Mouse (Mus musculus) testis, adult 2 months (tissue): ENCODE measurements at regions not wholly inside any gene's neighbourhood (a gene's known extent, or its start where the extent isn't known, plus 50 kb on each side); places are given as distances from the start of the nearest gene placed in this dataset.

Experiments
- CTCF ChIP-seq: fragments of 200-500 bp; IDR thresholded peaks from 2 replicates; pipeline ENCODE4 v1.5.1; 2012; ENCODE audit warnings: low read depth, mild to moderate bottlenecking, inconsistent platforms, low read length, moderate library complexity; ENCODE audit not compliant: control insufficient read depth, insufficient read depth, insufficient replicate concordance
- POLR2A ChIP-seq: fragments of 200-500 bp; IDR thresholded peaks from 2 replicates; pipeline ENCODE4 v1.6.1; 2012; ENCODE audit warnings: low read depth, mild to moderate bottlenecking, inconsistent platforms, low read length, moderate library complexity; ENCODE audit not compliant: control insufficient read depth

- TF ChIP-seq CTCF (no peak), POLR2A (no peak)
These were observed 94.8 kb upstream of the Hs6st1 start for GRCm38 (mm10) chr1:35973386-35973785.
